Mouse (Mus musculus): ENCODE results near the gene Ap2m1. TPM values are rescaled to one million over a fixed set of nuclear protein-coding genes. Genes with fewer than 3 reads are reported as not detected.

The Ap2m1 gene
- polyA plus RNA-seq, 1 experiment from 2014 or later = 423 TPM

DNA sequence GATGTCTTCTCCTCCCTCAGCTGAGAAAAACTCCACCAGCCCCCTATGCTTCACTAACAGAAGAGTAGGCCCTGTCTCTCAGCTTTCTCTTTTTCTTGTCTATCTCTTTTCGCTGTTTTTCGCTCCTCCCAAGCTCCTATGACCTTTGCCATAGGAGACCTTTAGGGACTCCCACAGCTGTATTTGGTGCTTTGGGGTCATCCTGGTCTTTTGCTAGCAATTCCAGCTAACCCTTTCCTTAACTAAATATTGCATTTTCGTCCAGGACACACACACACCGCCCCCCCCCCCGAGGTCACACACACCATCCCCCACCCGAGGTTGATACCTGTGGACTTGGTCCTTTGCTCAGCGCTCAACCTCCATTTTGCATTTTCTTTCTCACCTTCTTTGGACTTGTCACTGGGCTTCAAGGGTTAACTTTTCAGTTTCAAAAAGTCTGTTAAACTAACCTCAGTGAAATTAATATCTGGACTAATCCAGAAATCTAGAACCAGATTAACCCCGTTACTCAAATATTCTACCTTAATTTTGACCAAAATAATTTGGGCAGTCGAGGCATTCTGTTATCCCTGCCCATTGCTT is 895 bp downstream of the Ap2m1 start:
- no peaks in the 10 kb centered on the region for H3K27me3 ChIP-seq (replicated peaks; ENCODE audit: control insufficient read depth, insufficient read depth, low read length)
- ATAC-seq = no peak
- peak overlapping the region; percentile 75 for H3K4me2 ChIP-seq (replicated peaks; ENCODE audit: low read depth)
- 20% methylated on average over 9 of the region's 9 CpGs for WGBS
- peak overlapping the region; percentile 86 for H3K9ac ChIP-seq (ENCODE audit: low read depth, low read length)
- H3K4me3 ChIP-seq (ENCODE audit: low read depth, low read length) = peak overlapping the region; percentile 89
- H3K9me3 ChIP-seq (ENCODE audit: control insufficient read depth) = no peaks in the 10 kb centered on the region
- peaks cover 4% of the 10 kb centered on the region; the same call in 1 of the 2 replicates for H3K4me1 ChIP-seq (replicated peaks; ENCODE audit: control insufficient read depth, insufficient read depth, low read length)
- TF ChIP-seq CTCF (IDR thresholded peaks at IDR 0.05; ENCODE audit: low read depth) = no peak
- peak overlapping the region; percentile 90 for H3K27ac ChIP-seq (ENCODE audit: low read depth, low read length)
- H3K36me3 ChIP-seq (ENCODE audit: control insufficient read depth, insufficient read depth) = peaks cover 48% of the 10 kb centered on the region

DNA sequence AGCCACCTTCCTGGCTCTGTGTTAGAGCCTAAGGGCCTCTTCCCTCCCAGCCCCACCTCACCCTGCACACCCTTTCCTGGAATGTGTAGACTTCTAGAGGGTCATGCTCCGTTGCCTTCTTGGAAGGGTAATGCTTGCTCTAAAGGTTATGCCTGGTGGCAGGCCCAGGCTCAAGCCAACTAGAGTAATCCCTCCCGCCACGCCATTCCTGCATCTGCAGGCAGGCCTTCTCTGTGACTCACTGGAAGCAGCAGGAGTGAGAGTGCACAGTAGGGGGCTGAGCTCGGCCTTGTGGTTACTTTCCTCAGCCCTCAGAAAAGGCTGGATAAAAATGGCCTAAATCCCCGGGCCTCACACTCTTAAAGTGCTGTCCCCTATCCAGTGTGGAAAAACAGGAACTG is 1.8 kb downstream of the Ap2m1 start:
- Histone ChIP-seq H3K27me3 (replicated peaks; ENCODE audit: control insufficient read depth, insufficient read depth, low read length) (no peaks in the 10 kb centered on the region), H3K4me3 (ENCODE audit: low read depth, low read length) (peak overlapping the region; percentile 3; the same call in 1 of the 2 replicates), H3K9ac (ENCODE audit: low read depth, low read length) (no peak overlapping the region), H3K4me2 (replicated peaks; ENCODE audit: low read depth) (peak overlapping the region; percentile 75), H3K36me3 (ENCODE audit: control insufficient read depth, insufficient read depth) (peaks cover 48% of the 10 kb centered on the region), H3K27ac (ENCODE audit: low read depth, low read length) (peak overlapping the region; percentile 31), H3K4me1 (replicated peaks; ENCODE audit: control insufficient read depth, insufficient read depth, low read length) (peaks cover 4% of the 10 kb centered on the region; the same call in 1 of the 2 replicates), H3K9me3 (ENCODE audit: control insufficient read depth) (no peaks in the 10 kb centered on the region)
- peak; percentile 30 for TF ChIP-seq CTCF (IDR thresholded peaks at IDR 0.05; ENCODE audit: low read depth)
- ATAC-seq = no peak; the same call in 1 of the 2 replicates
- WGBS = 14% methylated on average over 5 of the region's 5 CpGs

DNA sequence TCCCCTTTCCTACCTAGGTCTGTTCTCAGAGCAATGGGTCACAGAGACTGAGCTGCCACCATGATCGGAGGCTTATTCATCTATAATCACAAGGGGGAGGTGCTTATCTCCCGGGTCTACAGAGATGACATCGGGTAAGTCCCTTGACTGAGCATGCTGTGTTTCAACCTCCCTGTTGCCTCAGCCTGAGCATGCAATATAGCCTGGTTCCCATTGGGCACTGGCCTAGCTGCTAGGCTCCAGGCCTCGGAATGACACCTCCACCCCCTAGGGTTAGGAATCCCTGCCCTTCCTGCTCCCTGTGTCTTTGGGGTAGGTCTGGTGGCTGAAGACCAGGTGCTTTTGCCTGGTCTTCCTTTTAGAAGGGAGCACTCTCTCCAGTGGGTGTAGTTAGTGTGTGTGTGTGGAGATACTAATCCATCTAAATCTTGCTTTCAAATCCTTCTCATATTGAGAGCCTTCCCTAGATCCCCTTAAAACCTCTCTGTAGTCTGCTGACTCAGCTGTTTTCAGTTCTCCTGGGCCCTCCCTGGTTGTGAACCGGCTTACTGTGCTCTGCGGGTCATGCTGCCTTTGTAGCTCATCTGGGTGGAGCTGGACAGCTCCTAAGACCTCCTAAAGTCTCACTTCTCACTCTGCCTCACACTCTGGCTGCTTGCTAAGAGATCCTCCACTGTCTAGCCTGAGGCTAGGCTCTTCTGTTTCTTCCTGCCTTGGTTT is 2.5 kb downstream of the Ap2m1 start:
- Histone ChIP-seq H3K9ac (ENCODE audit: low read depth, low read length) (no peak overlapping the region), H3K27ac (ENCODE audit: low read depth, low read length) (peak overlapping the region; percentile 31; the same call in 1 of the 2 replicates), H3K4me3 (ENCODE audit: low read depth, low read length) (peak overlapping the region; percentile 3; the same call in 1 of the 2 replicates), H3K9me3 (ENCODE audit: control insufficient read depth) (no peaks in the 10 kb centered on the region), H3K36me3 (ENCODE audit: control insufficient read depth, insufficient read depth) (peaks cover 50% of the 10 kb centered on the region), H3K4me2 (replicated peaks; ENCODE audit: low read depth) (peak overlapping the region; percentile 75), H3K27me3 (replicated peaks; ENCODE audit: control insufficient read depth, insufficient read depth, low read length) (no peaks in the 10 kb centered on the region), H3K4me1 (replicated peaks; ENCODE audit: control insufficient read depth, insufficient read depth, low read length) (peaks cover 4% of the 10 kb centered on the region; the same call in 1 of the 2 replicates)
- no peak for ATAC-seq
- WGBS = 32% methylated on average over 6 of the region's 6 CpGs
- TF ChIP-seq CTCF (IDR thresholded peaks at IDR 0.05; ENCODE audit: low read depth) = no peak

DNA sequence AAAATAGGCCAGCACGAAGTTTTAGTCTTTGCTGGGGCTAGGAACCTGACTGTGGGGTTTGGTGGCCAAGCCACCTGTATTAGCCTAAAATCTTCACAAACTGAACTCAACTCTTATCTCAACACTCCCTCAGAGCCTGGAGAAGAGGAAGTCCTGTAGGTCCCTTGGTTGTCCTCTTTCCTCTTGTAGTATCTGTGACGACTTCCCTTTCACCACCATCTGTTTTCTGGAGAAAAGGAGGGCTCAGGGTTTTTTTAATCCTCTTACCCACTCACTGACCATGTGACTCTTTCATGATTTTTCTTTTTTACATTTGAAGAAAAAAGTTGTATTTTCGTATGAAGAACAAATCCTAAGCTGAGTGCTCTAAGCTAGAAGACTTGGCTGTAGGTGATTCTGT is 4.4 kb downstream of the Ap2m1 start:
- no peaks in the 10 kb centered on the region for H3K9me3 ChIP-seq (ENCODE audit: control insufficient read depth)
- H3K4me1 ChIP-seq (replicated peaks; ENCODE audit: control insufficient read depth, insufficient read depth, low read length) = peaks cover 4% of the 10 kb centered on the region; the same call in 1 of the 2 replicates
- no peak for ATAC-seq
- 69% methylated on average over 3 of the region's 3 CpGs for WGBS
- H3K9ac ChIP-seq (ENCODE audit: low read depth, low read length) = no peak overlapping the region
- no peak overlapping the region for H3K4me2 ChIP-seq (replicated peaks; ENCODE audit: low read depth)
- 0 out of 2 replicates have a peak overlapping the region, but pooled peaks have one; percentile 5 for H3K27ac ChIP-seq (ENCODE audit: low read depth, low read length)
- H3K4me3 ChIP-seq (ENCODE audit: low read depth, low read length) = no peak overlapping the region
- no peak for TF ChIP-seq CTCF (IDR thresholded peaks at IDR 0.05; ENCODE audit: low read depth)
- peaks cover 62% of the 10 kb centered on the region for H3K36me3 ChIP-seq (ENCODE audit: control insufficient read depth, insufficient read depth)
- H3K27me3 ChIP-seq (replicated peaks; ENCODE audit: control insufficient read depth, insufficient read depth, low read length) = no peaks in the 10 kb centered on the region

DNA sequence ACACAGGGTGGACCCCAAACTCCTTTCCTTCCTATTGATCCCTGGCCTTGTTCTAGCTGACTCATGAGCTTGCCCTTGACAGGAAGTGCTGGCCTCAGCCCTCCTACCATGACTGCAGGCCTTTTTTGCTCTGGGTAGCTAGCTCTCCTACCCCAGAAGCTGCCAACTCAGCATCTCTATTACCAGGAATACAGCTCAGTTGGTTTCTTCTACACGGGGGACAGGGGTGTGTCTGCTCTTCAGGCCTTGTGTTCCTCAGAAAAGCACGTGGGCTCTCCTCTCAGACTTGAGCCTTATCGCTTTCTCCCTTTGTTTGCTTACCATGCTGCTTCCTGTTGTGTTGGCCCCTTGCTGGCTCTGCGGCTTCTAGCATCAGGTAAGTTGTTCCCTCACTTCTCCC is 5.2 kb downstream of the Ap2m1 start:
- Histone ChIP-seq H3K27ac (ENCODE audit: low read depth, low read length) (peak overlapping the region; percentile 5; the same call in 1 of the 2 replicates), H3K9ac (ENCODE audit: low read depth, low read length) (no peak overlapping the region), H3K27me3 (replicated peaks; ENCODE audit: control insufficient read depth, insufficient read depth, low read length) (no peaks in the 10 kb centered on the region), H3K36me3 (ENCODE audit: control insufficient read depth, insufficient read depth) (peaks cover 70% of the 10 kb centered on the region), H3K4me2 (replicated peaks; ENCODE audit: low read depth) (no peak overlapping the region), H3K4me1 (replicated peaks; ENCODE audit: control insufficient read depth, insufficient read depth, low read length) (peaks cover 4% of the 10 kb centered on the region; the same call in 1 of the 2 replicates), H3K4me3 (ENCODE audit: low read depth, low read length) (no peak overlapping the region), H3K9me3 (ENCODE audit: control insufficient read depth) (no peaks in the 10 kb centered on the region)
- no peak for TF ChIP-seq CTCF (IDR thresholded peaks at IDR 0.05; ENCODE audit: low read depth)
- WGBS = 45% methylated on average over 4 of the region's 4 CpGs
- ATAC-seq = 0 out of 2 replicates have a peak, but pooled peaks have one; percentile 7

DNA sequence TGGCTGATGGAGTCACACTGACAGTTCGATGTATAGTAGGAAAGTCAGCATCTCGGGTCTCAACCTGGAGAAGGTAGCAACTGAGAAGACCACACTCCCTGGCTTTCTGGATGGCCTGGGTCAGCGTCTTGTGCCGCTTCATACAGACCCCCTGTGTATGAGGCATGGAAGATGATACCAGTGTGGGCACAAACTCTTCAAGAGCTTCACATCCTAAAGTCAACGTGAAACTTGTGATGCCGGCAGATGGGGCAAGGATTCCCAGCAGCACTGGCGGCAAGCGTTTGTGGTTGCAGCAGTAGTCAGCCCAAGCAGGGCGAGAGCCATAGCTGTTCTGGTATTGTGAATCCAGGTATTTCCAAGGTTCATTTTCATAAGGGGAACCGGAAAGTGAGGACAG is 10.4 kb downstream of the Ap2m1 start:
- no peaks in the 10 kb centered on the region for H3K9me3 ChIP-seq (ENCODE audit: control insufficient read depth)
- 91% methylated on average over 10 of the region's 10 CpGs for WGBS
- H3K9ac ChIP-seq (ENCODE audit: low read depth, low read length) = no peak overlapping the region
- no peak for TF ChIP-seq CTCF (IDR thresholded peaks at IDR 0.05; ENCODE audit: low read depth)
- no peak overlapping the region for H3K4me2 ChIP-seq (replicated peaks; ENCODE audit: low read depth)
- H3K4me3 ChIP-seq (ENCODE audit: low read depth, low read length) = no peak overlapping the region
- H3K36me3 ChIP-seq (ENCODE audit: control insufficient read depth, insufficient read depth) = peaks cover 53% of the 10 kb centered on the region
- no peaks in the 10 kb centered on the region for H3K4me1 ChIP-seq (replicated peaks; ENCODE audit: control insufficient read depth, insufficient read depth, low read length)
- H3K27me3 ChIP-seq (replicated peaks; ENCODE audit: control insufficient read depth, insufficient read depth, low read length) = no peaks in the 10 kb centered on the region
- H3K27ac ChIP-seq (ENCODE audit: low read depth, low read length) = no peak overlapping the region
- no peak for ATAC-seq
